Mouse (Mus musculus) testis, postnatal 10 days (tissue): ENCODE data around the gene Tmem270.
A peak's percentile ranks its signal among the peaks of the same experiment; 100 is the strongest.

Experiments used
- DNase-seq: peaks from one replicate; pipeline ENCODE4 v3.0.0; 2021; ENCODE audit warnings: low spot score

Gene Tmem270

DNA sequence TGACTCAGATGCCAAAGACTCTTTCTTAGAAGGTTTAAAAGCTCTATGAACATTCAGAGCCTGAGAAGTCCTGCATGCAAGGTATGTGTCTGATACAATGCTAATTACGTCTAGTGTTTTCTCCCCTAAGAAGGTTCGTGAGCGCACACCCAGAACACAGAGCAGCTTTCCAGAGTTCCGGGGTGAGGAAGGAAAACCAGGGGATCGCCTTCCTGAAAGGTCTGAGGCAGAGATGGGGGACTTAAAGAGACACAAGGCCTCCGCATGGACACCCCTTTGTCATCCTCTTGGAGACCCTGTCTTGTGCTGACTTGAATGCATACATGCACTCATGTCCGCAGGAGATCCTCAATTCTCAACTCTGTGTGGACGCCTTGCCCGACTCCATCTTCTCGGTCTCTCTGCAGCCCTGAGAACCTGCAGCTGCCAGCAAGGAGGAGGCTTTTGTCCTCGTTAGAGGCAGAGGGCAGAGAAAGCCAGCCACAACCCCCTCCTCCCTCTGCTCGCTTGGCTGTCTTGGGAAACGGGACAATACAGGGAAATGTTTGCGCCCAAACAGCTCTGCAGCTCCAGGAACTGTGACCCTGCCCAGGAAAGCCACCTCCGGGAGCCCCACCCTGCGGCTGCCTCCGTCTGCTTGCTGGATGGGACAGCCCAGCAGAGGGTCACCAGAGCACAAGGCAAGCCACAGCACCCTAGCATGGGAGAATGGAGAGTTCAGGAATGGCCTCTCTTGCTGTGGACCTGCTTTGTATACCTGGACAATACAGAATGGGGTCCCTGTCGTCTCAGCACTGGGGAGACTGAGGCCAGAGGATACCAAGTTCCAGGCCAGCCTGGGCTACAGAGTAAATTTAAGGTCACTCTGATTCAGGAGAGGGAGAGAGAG lies 18.8 kb downstream of the Tmem270 start:
- no peak for DNase-seq

DNA sequence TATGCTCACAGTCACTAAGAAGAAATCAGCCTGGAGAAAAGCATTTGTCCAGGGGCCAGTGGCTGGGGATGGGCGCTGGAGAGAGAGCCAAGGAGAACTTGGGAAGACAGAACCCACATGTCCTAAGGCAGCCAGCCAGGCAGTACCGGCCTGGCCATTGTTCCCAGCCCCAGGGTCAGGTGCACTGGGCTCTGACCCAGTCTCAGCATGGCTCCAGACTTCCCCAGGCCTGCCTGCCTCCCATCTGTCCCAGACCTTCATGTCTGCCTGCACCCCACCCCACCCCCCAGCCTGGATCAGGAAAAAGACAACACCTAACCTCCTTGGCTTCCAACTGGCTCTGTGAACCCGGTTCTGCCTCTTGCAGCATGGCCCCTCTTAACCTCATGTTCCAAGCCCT lies 23.5 kb downstream of the Tmem270 start:
- DNase-seq: peak; percentile 63

DNA sequence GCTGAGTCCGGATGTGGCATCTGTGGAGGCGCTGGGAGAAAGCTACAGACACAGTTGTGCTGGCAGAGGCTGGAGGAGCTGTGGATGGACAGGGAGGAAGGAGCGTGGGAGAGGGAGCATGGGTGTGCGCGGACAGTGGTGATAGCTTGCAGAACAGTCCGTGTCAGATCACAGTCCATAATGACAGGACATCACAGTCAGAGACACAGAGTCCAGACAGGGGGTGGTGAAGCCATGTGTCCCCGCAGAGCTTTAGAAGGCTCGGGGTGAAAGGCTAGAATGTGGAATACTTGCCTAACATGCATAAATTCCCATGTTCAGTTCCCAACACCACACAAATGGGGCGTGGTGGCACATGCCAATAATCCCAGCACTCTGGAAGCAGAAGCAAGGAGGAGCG lies 29.7 kb downstream of the Tmem270 start:
- DNase-seq: no peak

DNA sequence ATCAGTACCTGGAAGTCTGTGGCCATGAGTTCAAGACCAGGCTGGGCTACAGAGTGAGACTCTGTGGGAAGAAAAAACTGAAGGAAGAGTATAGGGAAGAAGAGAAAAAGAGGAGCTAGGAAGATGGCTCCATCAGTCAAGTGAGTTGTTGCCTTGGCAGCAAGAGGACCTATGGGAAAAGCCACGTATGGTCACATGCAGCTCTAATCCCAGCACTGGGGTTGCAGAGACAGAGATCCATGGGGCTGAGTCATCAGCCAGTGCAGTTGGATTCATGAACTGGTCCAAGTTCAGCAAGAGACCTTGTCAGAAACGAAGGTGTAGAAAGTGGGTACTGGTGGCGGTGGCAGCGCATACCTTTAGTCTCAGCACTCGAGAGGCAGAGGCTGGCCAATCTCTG lies 31.3 kb downstream of the Tmem270 start:
- no peak for DNase-seq

DNA sequence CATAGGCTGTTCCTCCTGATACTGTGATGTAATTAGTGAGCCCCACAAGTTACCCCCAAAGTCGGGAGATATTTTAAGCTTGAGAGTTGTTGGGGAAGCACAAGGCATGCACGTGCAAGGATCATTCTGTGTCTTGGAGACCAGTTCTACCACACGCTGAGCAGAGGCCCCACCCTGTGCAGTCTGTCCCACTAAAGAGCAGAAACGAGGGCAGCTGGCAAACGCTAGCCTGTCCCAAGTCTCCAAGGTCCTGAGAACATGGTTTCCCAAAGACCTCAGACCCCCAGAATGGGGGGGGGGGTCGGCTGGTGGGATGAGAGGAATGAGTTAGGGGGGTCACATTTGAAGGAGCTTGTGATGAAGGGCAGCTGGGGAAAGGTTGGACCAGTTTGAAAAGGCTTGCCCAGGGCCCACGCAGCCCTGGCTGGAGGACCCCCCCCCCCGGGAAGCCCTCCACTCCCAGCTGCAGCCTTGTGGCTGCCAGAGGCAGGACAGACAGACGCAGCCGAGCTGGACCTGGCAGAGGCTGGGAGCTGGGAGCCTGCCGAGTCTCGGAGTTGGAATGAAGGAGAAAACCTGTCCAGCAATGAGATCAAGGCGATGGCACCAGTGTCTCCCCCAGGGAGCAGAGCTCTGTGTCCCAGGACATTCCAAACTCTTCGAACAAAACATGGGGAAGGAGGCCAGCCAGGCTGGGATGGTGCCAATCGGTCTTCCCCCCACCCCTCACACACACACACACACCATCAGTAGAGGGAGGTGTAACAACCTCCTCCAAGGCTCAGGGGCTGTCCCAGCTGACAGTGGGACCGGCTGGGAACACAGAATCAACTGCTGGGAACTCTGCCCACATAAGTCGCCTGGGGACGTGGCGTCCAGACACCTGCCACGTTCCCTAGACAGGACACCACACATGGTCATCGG lies 32.3 kb downstream of the Tmem270 start:
- peak; percentile 85 for DNase-seq

DNA sequence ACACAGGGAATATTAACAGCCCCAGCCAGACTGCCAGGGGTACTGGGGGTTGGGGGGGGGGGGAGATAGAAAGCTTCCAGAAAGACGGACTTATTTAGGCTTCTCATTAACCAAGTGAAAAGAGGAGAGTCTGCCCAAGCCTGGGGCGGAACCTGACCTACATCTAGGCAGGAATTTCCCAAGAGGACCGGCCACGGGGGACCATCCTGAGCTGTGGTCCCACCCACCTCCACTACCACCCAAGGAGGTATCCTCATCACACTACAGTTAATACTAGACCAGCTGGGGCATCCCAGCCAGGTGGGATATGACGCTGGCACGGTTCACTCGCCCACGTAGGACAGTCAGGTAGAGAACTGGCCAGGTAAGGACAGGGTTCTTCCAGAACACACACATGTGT lies 33.5 kb downstream of the Tmem270 start:
- no peak for DNase-seq

DNA sequence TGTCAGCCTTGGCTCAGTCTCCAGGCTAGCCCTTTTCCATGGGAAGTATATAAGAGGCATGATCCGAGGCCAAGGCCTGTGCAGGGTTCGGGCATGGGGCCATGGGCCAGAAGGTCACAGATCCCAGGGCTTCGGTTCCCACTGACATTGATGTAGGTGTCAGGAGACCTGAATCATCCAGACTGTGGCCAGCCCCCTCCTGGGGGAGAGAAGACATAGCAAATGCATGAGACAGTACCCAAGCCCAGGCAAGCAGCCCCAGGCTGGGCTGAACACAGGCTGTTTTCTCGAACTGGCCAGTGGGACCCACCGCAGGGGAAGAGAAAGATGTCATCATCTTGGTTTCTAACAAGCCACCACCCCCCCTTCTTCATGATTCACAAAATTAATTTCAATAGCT lies 33.9 kb downstream of the Tmem270 start:
- no peak for DNase-seq

DNA sequence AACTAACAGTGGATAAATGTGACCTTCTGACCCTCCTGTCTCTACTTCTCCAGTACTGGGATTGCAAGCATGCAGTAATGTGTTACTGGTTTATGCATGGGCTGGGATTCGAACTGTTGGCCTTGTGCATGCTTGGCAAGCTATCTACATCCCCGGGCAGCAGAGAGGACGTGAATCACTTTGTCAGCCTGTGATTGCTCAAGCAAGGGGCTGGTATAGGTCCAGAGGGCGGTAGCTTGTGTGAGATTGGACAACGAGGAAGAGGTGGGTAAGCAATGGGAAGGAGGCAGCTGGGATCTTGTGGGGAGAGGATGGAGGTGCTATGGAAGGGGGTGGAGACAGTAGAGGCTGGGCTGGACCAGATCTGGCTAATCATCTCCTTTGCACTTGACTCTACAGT lies 38.0 kb downstream of the Tmem270 start:
- DNase-seq: no peak

DNA sequence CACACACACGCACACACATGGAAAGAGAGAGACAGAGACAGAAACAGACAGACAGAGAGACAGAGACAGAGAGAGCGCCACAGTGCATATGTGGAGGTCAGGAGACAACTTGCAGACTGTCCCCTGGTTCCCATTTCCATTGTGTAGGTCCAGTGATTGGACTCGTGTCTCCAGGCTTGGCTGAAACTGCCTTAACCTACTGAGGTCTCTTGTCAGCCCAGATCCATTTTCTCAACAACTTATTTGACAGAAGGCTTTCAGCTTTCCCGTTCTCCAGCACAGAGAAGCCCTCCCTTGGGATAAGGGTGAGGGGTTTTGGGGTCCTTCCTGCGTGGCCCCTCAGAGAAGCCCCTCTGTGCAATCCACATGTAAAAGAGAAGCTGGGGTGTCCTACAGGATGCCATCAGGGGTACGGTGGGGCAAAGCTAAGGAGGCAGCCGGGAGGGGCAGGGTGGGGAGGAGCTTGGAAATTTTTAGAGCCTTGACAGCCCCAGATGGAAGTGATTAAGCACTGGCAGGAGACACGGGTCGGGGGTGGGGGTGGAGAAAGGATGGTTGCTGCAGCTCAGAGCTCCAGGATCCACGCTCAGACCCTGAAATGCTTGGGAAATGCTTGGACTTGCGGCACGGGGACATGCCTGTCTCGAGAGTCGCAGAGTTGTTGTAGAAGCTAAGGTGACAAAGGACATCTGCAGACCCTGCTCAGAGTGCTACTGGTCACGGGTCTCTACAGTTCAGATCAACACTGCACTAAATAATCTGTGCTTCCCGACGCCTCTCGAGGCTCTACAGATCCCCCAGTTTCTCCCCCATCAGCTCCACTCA lies 39.0 kb downstream of the Tmem270 start:
- no peak for DNase-seq

DNA sequence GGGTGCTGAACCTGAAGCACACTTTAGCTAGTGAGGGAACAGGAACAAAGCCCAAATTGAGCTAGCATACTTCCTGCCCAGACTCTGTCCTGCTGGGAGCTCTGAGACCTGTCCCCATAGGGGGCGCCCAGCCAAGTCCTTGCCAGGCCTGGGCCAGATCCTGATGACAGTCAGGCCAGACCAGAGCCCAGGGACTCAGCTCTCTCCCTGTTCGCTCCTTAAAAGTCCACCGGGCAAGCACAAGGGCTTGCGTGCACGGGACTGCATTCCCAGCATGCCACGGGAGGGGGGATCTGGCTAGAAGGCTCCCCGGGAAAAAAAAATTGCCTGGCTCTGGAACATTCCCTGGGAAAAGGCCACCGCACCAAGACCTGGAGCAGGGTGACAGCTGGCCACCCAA lies 41.4 kb downstream of the Tmem270 start:
- peak; percentile 74 for DNase-seq

DNA sequence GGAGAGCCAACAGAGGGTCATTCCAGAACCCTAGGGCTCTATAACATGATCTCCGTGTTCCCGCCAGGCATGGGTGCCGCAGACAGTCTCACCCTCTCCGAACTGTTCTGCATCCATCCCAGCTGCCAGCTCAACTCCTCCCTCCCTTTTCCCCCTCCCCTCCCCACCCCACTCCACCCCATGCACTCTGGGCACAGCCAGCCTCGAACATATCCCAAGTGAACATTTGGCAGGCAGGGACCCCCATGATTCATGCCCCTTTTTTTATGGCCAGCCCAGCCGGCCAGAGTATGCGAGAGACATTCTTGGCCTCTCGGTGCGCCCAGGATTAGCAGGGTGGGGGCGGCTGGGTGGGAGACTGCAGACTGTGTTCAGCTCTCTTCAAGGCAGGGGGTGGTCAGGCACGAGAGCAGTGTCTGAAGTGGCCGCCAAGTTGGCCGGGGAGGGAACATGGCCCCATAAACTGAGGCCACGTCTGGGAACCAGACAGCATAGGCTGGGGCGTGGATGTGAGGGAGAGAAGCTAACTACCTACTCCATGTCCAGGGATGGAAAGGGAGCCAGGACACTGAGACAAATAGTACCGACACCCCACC lies 44.5 kb downstream of the Tmem270 start:
- no peak for DNase-seq

DNA sequence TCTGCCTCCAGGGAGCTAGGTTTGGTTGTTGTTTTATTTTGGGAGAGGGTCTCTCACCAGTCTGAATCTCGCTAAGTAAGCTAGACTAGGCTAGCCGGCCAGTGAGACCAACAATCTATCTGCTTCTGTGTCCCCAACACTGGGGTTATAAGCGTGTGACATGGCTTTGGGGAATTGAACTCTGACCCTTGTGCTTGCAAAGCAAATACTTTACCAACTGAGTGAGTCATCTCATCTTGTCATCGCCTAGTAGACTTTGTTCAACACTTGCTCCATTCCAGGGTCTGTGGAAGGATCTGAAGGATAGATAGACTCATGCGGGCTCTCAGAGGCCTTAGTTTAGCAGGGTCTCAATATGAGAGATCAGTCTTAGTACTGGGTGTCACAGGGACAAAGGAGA lies 47.3 kb downstream of the Tmem270 start:
- no peak for DNase-seq

DNA sequence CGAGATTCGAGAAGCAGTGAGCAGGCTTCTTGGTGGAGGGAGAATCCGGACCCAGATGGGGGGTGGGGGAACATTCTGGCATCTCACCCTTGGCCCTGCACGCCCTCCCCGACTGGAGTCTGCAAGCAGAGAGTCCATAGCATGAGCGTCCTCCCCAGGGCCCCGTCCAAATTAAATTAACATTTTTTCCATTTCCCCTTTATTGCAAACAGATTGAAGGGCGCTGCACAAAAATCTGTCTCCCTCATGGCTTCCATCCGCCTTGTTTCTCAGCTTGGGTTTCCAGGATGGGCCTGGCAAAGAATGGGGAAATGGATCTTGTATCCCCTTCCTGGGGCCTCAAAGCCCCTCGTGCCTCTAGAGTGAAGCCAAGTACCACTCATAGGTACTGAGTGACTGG lies 48.2 kb downstream of the Tmem270 start:
- DNase-seq: no peak

DNA sequence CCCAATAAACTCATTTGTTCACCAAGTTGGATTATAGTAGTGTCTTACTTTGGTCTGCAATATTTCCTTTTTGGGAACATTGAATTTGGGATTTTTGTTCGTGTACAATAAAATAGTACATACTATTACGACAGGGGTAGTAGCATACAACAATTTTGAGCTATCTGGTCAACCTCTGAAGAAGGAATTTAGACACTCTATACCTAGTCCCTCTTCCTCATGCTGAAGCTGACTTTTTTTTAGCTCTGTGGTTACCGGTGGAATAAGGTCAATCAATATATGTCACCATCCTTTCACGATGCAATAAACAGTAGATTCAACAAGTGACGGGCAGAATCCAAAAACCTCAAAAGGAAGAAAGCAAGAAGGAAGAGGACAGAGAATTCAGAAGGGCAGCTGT lies 53.7 kb downstream of the Tmem270 start:
- DNase-seq: no peak
